Mouse (Mus musculus) erythroblast, embryonic 14.5 days (primary cell): Measurements from ENCODE around the gene Clec2l. TPM values are rescaled to one million over a fixed set of nuclear protein-coding genes. Genes with fewer than 3 reads are reported as not detected.
"Not testable (repeated sequence)": the region's sequence is repeated elsewhere in the genome, so short reads cannot be mapped to it uniquely, and the experiment has no call there.

Source experiments
- H3K27me3 ChIP-seq: 2 replicates; pipeline ENCODE4 v1.6.1; 2012; ENCODE audit warnings: inconsistent platforms; ENCODE audit not compliant: control insufficient read depth
- H3K36me3 ChIP-seq: 2 replicates; pipeline ENCODE4 v1.6.1; 2012; ENCODE audit warnings: mild to moderate bottlenecking, inconsistent platforms; ENCODE audit not compliant: control insufficient read depth
- H3K4me1 ChIP-seq: 2 replicates; pipeline ENCODE4 v1.6.1; 2012; ENCODE audit warnings: inconsistent platforms; ENCODE audit not compliant: control insufficient read depth
- H3K4me3 ChIP-seq: replicated peaks from 2 replicates; pipeline ENCODE3; 2012; ENCODE audit warnings: moderate library complexity, mild to moderate bottlenecking, inconsistent platforms
- H3K9me3 ChIP-seq: 2 replicates; pipeline ENCODE4 v1.6.1; 2012; ENCODE audit warnings: low read length, inconsistent platforms, mixed read lengths; ENCODE audit not compliant: control insufficient read depth
- GATA1 ChIP-seq: IDR thresholded peaks from 2 replicates; pipeline ENCODE4 v1.6.1; 2012; ENCODE audit warnings: low read length, inconsistent platforms, mixed read lengths
- TAL1 ChIP-seq: IDR thresholded peaks from 3 replicates; pipeline ENCODE4 v1.6.1; 2012; ENCODE audit warnings: low read length, inconsistent platforms, mixed read lengths
- polyA plus RNA-seq: library from polyadenylated mRNA; stranded (reverse); fragments of >175 nt; gene quantifications from 2 replicates; pipeline ENCODE4 v1.2.3, GENCODE M21; 2012

Gene Clec2l
- polyA plus RNA-seq, 1 experiment, result 0.12 TPM

GRCm38 (mm10) chr6:38650263-38650937 lies 12.5 kb upstream of the Clec2l start:
- no peak for TF ChIP-seq TAL1
- no peak; the same call in 1 of the 2 replicates for TF ChIP-seq GATA1
- Histone ChIP-seq H3K9me3 (no peaks in the 10 kb centered on the region; the same call in 1 of the 2 replicates), H3K36me3 (no peaks in the 10 kb centered on the region), H3K4me3 (no peak overlapping the region), H3K27me3 (peaks cover 10% of the 10 kb centered on the region), H3K4me1 (peaks cover 9% of the 10 kb centered on the region)

DNA sequence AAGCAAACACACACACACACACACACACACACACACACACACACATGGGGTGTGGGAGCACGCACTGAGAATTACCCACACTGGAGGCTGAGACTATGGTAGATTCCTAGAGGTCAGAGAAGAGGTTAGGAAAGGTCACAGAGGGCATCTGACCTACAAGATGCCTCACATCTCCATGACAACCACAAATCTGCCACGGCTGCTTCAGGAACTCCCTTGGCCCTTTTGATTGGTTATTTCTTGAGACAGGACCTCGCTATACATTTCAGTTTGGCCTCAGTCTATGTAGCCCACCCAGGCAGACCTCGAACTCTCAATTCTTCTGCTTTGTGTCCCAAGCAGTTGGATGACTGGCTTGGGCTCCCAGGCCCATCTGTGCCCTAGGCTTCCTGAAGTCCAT lies 1.2 kb upstream of the Clec2l start:
- no peaks in the 10 kb centered on the region for H3K36me3 ChIP-seq
- H3K4me3 ChIP-seq, result no peak overlapping the region
- H3K27me3 ChIP-seq, result peaks cover 77% of the 10 kb centered on the region
- no peaks in the 10 kb centered on the region for H3K9me3 ChIP-seq
- TF ChIP-seq GATA1 (no peak), TAL1 (no peak)
- H3K4me1 ChIP-seq, result no peaks in the 10 kb centered on the region

DNA sequence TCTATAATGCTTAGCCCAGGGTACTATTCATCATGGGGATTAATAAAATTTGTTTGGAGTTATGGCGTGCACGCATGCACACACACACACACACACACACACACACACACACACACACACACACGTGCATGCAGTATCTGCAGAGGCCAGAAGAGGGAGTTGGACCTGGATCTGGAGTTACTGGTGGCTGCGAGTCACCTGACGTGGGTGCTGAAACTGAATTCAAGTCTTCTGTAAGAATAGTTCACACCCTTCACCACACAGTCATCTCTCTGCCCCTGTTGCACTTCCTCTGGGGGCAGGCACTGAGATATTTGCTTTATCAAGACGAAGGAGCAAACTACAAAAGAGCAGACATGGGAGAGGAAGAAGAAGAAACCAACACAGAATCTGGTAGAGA lies 6.7 kb downstream of the Clec2l start:
- peaks cover 28% of the 10 kb centered on the region for H3K27me3 ChIP-seq

GRCm38 (mm10) chr6:38670488-38670887 lies 7.6 kb downstream of the Clec2l start:
- H3K4me3 ChIP-seq, H3K36me3 ChIP-seq, H3K9me3 ChIP-seq: not testable (repeated sequence)
- peaks cover 18% of the 10 kb centered on the region for H3K27me3 ChIP-seq
- peaks cover 20% of the 10 kb centered on the region for H3K4me1 ChIP-seq

More for the DNA sequence above, 6.7 kb downstream of the Clec2l start:
- no peaks in the 10 kb centered on the region for H3K36me3 ChIP-seq
- no peaks in the 10 kb centered on the region for H3K9me3 ChIP-seq
- peaks cover 20% of the 10 kb centered on the region for H3K4me1 ChIP-seq
- no peak overlapping the region for H3K4me3 ChIP-seq
- no peak for TF ChIP-seq TAL1
- TF ChIP-seq GATA1, result no peak

DNA sequence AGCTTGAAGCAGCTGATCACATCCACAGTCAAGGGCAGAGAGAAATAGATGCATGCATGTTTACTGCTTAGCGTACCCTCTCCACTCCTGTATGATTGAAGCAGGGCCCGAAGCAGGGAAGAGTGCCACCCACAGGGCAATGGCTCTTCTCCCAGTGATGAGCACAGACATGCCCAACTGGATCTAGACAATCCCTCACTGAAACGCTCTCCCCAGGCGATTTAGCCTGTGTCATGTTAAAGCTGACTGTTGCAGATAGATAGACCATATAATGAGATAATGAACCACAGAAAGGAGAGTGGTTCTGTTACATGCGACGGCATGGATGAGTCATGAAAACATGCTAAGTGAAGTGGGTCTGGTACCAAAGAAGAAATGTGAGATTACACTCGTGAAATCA lies 8.4 kb downstream of the Clec2l start:
- TF ChIP-seq GATA1, result no peak
- no peak for TF ChIP-seq TAL1
- H3K4me1 ChIP-seq, result peaks cover 26% of the 10 kb centered on the region
- H3K36me3 ChIP-seq, result no peaks in the 10 kb centered on the region
- H3K9me3 ChIP-seq, result no peaks in the 10 kb centered on the region
- H3K4me3 ChIP-seq, result no peak overlapping the region
- H3K27me3 ChIP-seq, result peaks cover 11% of the 10 kb centered on the region

DNA sequence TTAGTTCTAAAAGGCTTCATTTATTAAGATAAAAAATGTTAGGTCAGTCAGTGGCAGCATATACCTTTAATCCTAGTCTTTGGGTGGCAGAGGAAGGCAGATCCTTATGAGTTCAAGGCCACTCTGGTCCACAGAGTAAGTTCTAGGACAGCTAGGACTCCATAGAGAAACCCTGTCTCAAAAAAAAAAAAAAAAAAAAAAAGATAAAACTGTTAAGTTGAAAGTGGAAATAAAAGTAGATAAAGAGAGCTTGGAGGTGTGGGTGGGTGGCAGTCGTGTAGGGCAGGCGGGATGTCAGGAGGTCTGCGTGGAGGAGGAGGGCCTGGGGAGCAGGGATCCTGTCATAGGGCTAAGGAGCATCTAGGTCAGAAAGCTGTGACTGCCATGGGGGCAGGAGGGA lies 9.1 kb downstream of the Clec2l start:
- no peaks in the 10 kb centered on the region for H3K36me3 ChIP-seq
- peaks cover 33% of the 10 kb centered on the region for H3K4me1 ChIP-seq
- H3K9me3 ChIP-seq, result no peaks in the 10 kb centered on the region
- TF ChIP-seq TAL1 (no peak), GATA1 (no peak)
- H3K27me3 ChIP-seq, result peaks cover 13% of the 10 kb centered on the region
- no peak overlapping the region for H3K4me3 ChIP-seq

DNA sequence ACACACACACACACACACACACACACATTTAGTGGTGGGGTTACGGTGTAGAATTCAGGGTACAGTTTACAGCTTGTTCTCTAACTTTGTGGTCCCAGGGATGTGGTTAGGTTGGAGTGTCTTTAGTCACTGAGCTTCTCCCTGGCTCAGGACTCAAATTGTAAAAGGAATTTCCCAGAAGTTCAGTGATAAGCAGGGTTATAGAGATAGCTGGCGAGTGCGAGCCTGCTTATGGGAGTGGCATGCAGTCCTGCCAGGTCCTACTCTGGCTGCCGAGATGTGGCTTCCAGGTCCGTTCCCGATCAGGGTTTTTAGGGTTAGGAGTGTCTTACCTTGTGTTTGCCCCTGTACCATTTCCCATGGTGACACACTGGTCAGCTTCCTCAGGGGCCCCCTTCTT lies 13.3 kb downstream of the Clec2l start:
- Histone ChIP-seq H3K4me3 (no peak overlapping the region), H3K27me3 (peaks cover 16% of the 10 kb centered on the region), H3K36me3 (no peaks in the 10 kb centered on the region), H3K9me3 (no peaks in the 10 kb centered on the region), H3K4me1 (peaks cover 28% of the 10 kb centered on the region)
- TF ChIP-seq TAL1, result no peak
- no peak for TF ChIP-seq GATA1

- H3K9me3 ChIP-seq, result no peaks in the 10 kb centered on the region
- H3K4me3 ChIP-seq, result no peak overlapping the region
- H3K36me3 ChIP-seq, result no peaks in the 10 kb centered on the region
- TF ChIP-seq GATA1, result no peak
- no peak for TF ChIP-seq TAL1
- H3K4me1 ChIP-seq, result peaks cover 23% of the 10 kb centered on the region
- peaks cover 16% of the 10 kb centered on the region for H3K27me3 ChIP-seq
Observed at GRCm38 (mm10) chr6:38676723-38677122, 13.9 kb downstream of the Clec2l start.

GRCm38 (mm10) chr6:38677629-38678028 lies 14.8 kb downstream of the Clec2l start:
- no peak for TF ChIP-seq GATA1
- TF ChIP-seq TAL1, result no peak
- H3K4me1 ChIP-seq, result peaks cover 21% of the 10 kb centered on the region
- H3K27me3 ChIP-seq, result peaks cover 16% of the 10 kb centered on the region
- no peak overlapping the region for H3K4me3 ChIP-seq
- H3K36me3 ChIP-seq, result no peaks in the 10 kb centered on the region
- no peaks in the 10 kb centered on the region for H3K9me3 ChIP-seq

DNA sequence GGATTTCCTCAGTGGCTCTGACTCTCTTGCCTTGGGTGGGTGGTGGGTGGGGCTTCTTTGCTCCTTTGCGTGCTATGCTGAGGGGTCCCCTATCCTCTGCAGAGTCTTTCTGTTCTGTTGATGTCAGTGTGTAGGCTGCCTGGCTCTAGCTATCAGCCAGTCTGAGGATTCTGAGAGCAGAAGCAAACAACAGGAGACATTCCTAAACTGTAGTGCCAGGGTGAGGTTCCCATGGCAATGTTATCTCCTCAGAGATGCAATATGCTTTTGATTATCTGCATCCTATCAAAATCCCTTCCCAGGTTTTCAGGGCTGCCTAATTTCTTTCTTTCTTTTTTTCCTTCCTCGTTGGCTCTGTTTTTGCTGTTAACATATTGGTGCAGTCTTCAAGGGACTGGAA lies 19.7 kb downstream of the Clec2l start:
- no peak overlapping the region for H3K4me3 ChIP-seq
- peaks cover 1% of the 10 kb centered on the region for H3K4me1 ChIP-seq
- peaks cover 7% of the 10 kb centered on the region for H3K27me3 ChIP-seq
- no peak for TF ChIP-seq GATA1
- TF ChIP-seq TAL1, result no peak
- no peaks in the 10 kb centered on the region for H3K9me3 ChIP-seq
- peaks cover 14% of the 10 kb centered on the region for H3K36me3 ChIP-seq
